29 mouse cellular contexts compared by ENCODE assay signal in the genomic region with DNA sequence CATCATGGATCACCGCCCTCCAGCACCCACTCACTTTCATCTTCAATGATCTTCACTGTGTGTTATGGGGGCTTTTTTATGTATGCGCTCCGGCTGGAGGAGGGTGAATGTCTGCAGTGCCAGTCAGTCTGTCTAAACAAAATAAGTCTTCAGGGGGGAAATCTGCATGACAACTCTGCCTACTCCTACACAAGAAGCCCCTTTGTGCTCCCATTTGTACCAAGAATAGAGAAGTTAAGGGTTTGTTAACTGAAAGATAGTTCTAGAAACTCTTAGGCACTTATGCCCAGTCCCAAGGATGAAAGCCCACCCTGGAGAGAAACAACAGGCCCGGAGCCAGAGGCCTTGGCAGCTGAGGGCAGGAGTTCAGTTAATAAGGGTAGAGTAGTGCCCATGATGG. TPM values are rescaled to one million over a fixed set of nuclear protein-coding genes. Genes with fewer than 3 reads are reported as not detected.
"Had no signal": no experiment of that assay in that cellular context is flagged by ENCODE, and none has a peak within 500 bp of the region (broad histone marks: within the 10 kb centered on the region; RNA-seq: fewer than 3 reads in every experiment).

No protein-coding gene starts in this region.

- ATAC-seq: hindbrain, postnatal 0 days; intestine, embryonic 16.5 days had no signal

- H3K27ac ChIP-seq: heart, adult 2 months; heart, embryonic 13.5 days; heart, embryonic 15.5 days; hindbrain, embryonic 13.5 days; hindbrain, embryonic 15.5 days; hindbrain, postnatal 0 days; kidney, embryonic 15.5 days; kidney, postnatal 0 days; limb, embryonic 10.5 days; limb, embryonic 12.5 days; liver, embryonic 13.5 days; liver, embryonic 15.5 days had no signal

- H3K4me2 ChIP-seq: heart, embryonic 13.5 days; heart, embryonic 15.5 days; hindbrain, embryonic 13.5 days; hindbrain, embryonic 15.5 days; kidney, embryonic 15.5 days; limb, embryonic 12.5 days; liver, embryonic 11.5 days; liver, embryonic 13.5 days; liver, embryonic 15.5 days had no signal

- H3K4me1 ChIP-seq: hindbrain, embryonic 15.5 days; liver, embryonic 15.5 days had no signal

- DNase-seq: gastrocnemius, postnatal 14 days; gastrocnemius, postnatal 36 days; heart, adult 11 months; heart, adult 2 months; heart, postnatal 14 days; heart, postnatal 36 days; kidney, adult 11 months; kidney, adult 2 months; kidney, adult 9 months; kidney, postnatal 14 days; kidney, postnatal 36 days; layer of hippocampus, adult 9-11 months; layer of hippocampus, postnatal 36 days; liver; liver, embryonic 13.5 days had no signal

- H3K27me3 ChIP-seq: kidney, embryonic 15.5 days; limb, embryonic 12.5 days had no signal

- H3K9ac ChIP-seq: heart, embryonic 13.5 days; heart, embryonic 15.5 days; hindbrain, embryonic 13.5 days; hindbrain, embryonic 15.5 days; kidney, embryonic 15.5 days; limb, embryonic 12.5 days; liver, embryonic 13.5 days; liver, embryonic 15.5 days had no signal

- H3K4me3 ChIP-seq: heart, adult 2 months; heart, embryonic 13.5 days; heart, embryonic 15.5 days; hindbrain, embryonic 13.5 days; hindbrain, embryonic 15.5 days; kidney, embryonic 15.5 days; limb, embryonic 10.5 days; limb, embryonic 12.5 days; liver, embryonic 13.5 days; liver, embryonic 15.5 days had no signal

- H3K36me3 ChIP-seq: heart, embryonic 13.5 days; heart, embryonic 15.5 days; kidney, embryonic 15.5 days; limb, embryonic 10.5 days; limb, embryonic 12.5 days; liver, embryonic 13.5 days; liver, embryonic 15.5 days had no signal

- H3K9me3 ChIP-seq: heart, embryonic 13.5 days; heart, embryonic 15.5 days; hindbrain, embryonic 13.5 days; hindbrain, embryonic 15.5 days; kidney, embryonic 15.5 days; limb, embryonic 10.5 days; limb, embryonic 12.5 days; liver, embryonic 13.5 days; liver, embryonic 15.5 days had no signal

RNA-seq across cellular contexts. Expression of a gene that starts 4.1 kb away (rescaled TPM):
- total RNA-seq: gastrocnemius, adult 18-20 months; gastrocnemius, postnatal 36 days had no signal

RNA-seq across cellular contexts. Expression of a gene that starts 11.0 kb away (rescaled TPM):
- total RNA-seq: gastrocnemius, adult 18-20 months; gastrocnemius, postnatal 36 days; hematopoietic stem cell, adult 5-6 weeks had no signal

RNA-seq across cellular contexts. Expression of a gene that starts 12.3 kb away (rescaled TPM):
- total RNA-seq: gastrocnemius, adult 18-20 months; hindbrain, postnatal 0 days had no signal
